Mouse (Mus musculus) MEL (cell line): Measurements from ENCODE around the gene Osm. TPM values are rescaled to one million over a fixed set of nuclear protein-coding genes. Genes with fewer than 3 reads are reported as not detected.

ENCODE experiments used
- DNase-seq: peaks from one replicate; pipeline ENCODE4 v3.0.0; 2011; ENCODE audit warnings: low read depth, low spot score
- H3K27ac ChIP-seq: 2 replicates; pipeline ENCODE4 v1.5.1; 2012; ENCODE audit warnings: low read depth, mild to moderate bottlenecking, control low read depth, low read length, moderate library complexity; ENCODE audit not compliant: control insufficient read depth
- H3K27me3 ChIP-seq, 2 experiments: fragments of 150-350 bp in 1 of 2; sonication (generic) in 1 of 2; 2 replicates each; pipeline ENCODE4 v1.6.1; 2012; ENCODE audit warnings: low read length in 2 of 2, mild to moderate bottlenecking in 2 of 2, improper control_type of control experiment in 1 of 2, moderate library complexity in 1 of 2; ENCODE audit not compliant: insufficient read depth in 2 of 2, control insufficient read depth in 1 of 2
- H3K36me3 ChIP-seq, 2 experiments: 2 replicates each; pipeline ENCODE4 v1.6.1; 2012 to 2014; ENCODE audit warnings: low read length in 2 of 2, improper control_type of control experiment in 1 of 2, inconsistent platforms in 1 of 2, mild to moderate bottlenecking in 1 of 2; ENCODE audit not compliant: insufficient read depth in 2 of 2, control insufficient read depth in 1 of 2
- H3K4me1 ChIP-seq, 2 experiments: fragments of 150-350 bp in 1 of 2; sonication (generic) in 1 of 2; 2 replicates each; pipeline ENCODE4 v1.6.1; 2012; ENCODE audit warnings: low read length in 2 of 2, improper control_type of control experiment in 1 of 2, mild to moderate bottlenecking in 1 of 2; ENCODE audit not compliant: insufficient read depth in 2 of 2, control insufficient read depth in 1 of 2
- H3K4me3 ChIP-seq, 2 experiments: fragments of 150-350 bp in 1 of 2; sonication (generic) in 1 of 2; 2 replicates each; pipeline ENCODE4 v1.5.1; 2012; ENCODE audit warnings: low read depth in 2 of 2, low read length in 2 of 2, mild to moderate bottlenecking in 2 of 2, moderate library complexity in 2 of 2, control low read depth in 1 of 2, improper control_type of control experiment in 1 of 2; ENCODE audit not compliant: control insufficient read depth in 1 of 2, insufficient read depth in 1 of 2
- H3K79me2 ChIP-seq: 2 replicates; pipeline ENCODE4 v1.6.1; 2012; ENCODE audit warnings: mild to moderate bottlenecking, low read length, moderate library complexity; ENCODE audit not compliant: control insufficient read depth, poor library complexity, insufficient read depth
- H3K9ac ChIP-seq: 2 replicates; pipeline ENCODE4 v1.6.1; 2012; ENCODE audit warnings: low read depth, mild to moderate bottlenecking, control low read depth, low read length, moderate library complexity; ENCODE audit not compliant: control insufficient read depth, poor library complexity, severe bottlenecking
- H3K9me3 ChIP-seq: fragments of 150-350 bp; sonication (generic); replicated peaks from 2 replicates; pipeline ENCODE4 v1.6.1; 2012; ENCODE audit warnings: mild to moderate bottlenecking, low read length, improper control_type of control experiment, moderate library complexity; ENCODE audit not compliant: insufficient read depth
- BHLHE40 ChIP-seq: IDR thresholded peaks from 2 replicates; pipeline ENCODE4 v1.6.1; 2012; ENCODE audit warnings: low read depth, mild to moderate bottlenecking, inconsistent platforms, low read length, improper control_type of control experiment, borderline replicate concordance
- CHD1 ChIP-seq: IDR thresholded peaks from 2 replicates; pipeline ENCODE4 v1.6.1; 2012; ENCODE audit warnings: low read depth, mild to moderate bottlenecking, inconsistent platforms, low read length, improper control_type of control experiment
- CHD2 ChIP-seq: IDR thresholded peaks from 2 replicates; pipeline ENCODE4 v1.6.1; 2011; ENCODE audit warnings: low read length, improper control_type of control experiment
- E2F4 ChIP-seq: IDR thresholded peaks from 2 replicates; pipeline ENCODE4 v1.6.1; 2011; ENCODE audit warnings: low read depth, low read length, improper control_type of control experiment, borderline replicate concordance
- GABPA ChIP-seq: IDR thresholded peaks from 2 replicates; pipeline ENCODE4 v1.6.1; 2012; ENCODE audit warnings: low read depth, mild to moderate bottlenecking, inconsistent platforms, low read length, improper control_type of control experiment, moderate library complexity
- JUND ChIP-seq: IDR thresholded peaks from 2 replicates; pipeline ENCODE4 v1.6.1; 2011; ENCODE audit warnings: low read depth, mild to moderate bottlenecking, improper control_type of control experiment, low read length
- MAX ChIP-seq: IDR thresholded peaks from 2 replicates; pipeline ENCODE4 v1.6.1; 2011; ENCODE audit warnings: low read length, improper control_type of control experiment
- MAZ ChIP-seq: IDR thresholded peaks from 2 replicates; pipeline ENCODE4 v1.6.1; 2012; ENCODE audit warnings: low read depth, mild to moderate bottlenecking, inconsistent platforms, low read length, improper control_type of control experiment
- MEF2A ChIP-seq: IDR thresholded peaks from 2 replicates; pipeline ENCODE4 v1.6.1; 2014; ENCODE audit warnings: low read depth, mild to moderate bottlenecking, inconsistent platforms, low read length, improper control_type of control experiment; ENCODE audit not compliant: poor library complexity, insufficient replicate concordance, severe bottlenecking; ENCODE audit errors: extremely low read depth
- MYB ChIP-seq: IDR thresholded peaks from 2 replicates; pipeline ENCODE4 v1.6.1; 2011; ENCODE audit warnings: mild to moderate bottlenecking, low read depth, low read length, improper control_type of control experiment
- NRF1 ChIP-seq: IDR thresholded peaks from 2 replicates; pipeline ENCODE4 v1.6.1; 2014; ENCODE audit warnings: low read depth, mild to moderate bottlenecking, inconsistent platforms, low read length, improper control_type of control experiment, moderate library complexity; ENCODE audit not compliant: poor library complexity, insufficient read depth, severe bottlenecking
- POLR2A ChIP-seq, 2 experiments: IDR thresholded peaks; 2 replicates each; pipeline ENCODE4 v1.6.1; 2011 to 2012; ENCODE audit warnings: low read length in 2 of 2, mild to moderate bottlenecking in 2 of 2, control low read depth in 1 of 2, improper control_type of control experiment in 1 of 2, low read depth in 1 of 2, moderate library complexity in 1 of 2; ENCODE audit not compliant: control insufficient read depth in 1 of 2, insufficient read depth in 1 of 2, poor library complexity in 1 of 2
- POLR2AphosphoS5 ChIP-seq: IDR thresholded peaks from 2 replicates; pipeline ENCODE4 v1.6.1; 2012; ENCODE audit warnings: low read depth, borderline replicate concordance, mild to moderate bottlenecking, inconsistent platforms, low read length, moderate library complexity, mixed read lengths
- RCOR1 ChIP-seq: IDR thresholded peaks from 2 replicates; pipeline ENCODE4 v1.6.1; 2012; ENCODE audit warnings: low read depth, mild to moderate bottlenecking, inconsistent platforms, low read length, improper control_type of control experiment
- SIN3A ChIP-seq: IDR thresholded peaks from 2 replicates; pipeline ENCODE4 v1.6.1; 2012; ENCODE audit warnings: low read length, improper control_type of control experiment, inconsistent platforms
- SMC3 ChIP-seq: IDR thresholded peaks from 2 replicates; pipeline ENCODE4 v1.6.1; 2011; ENCODE audit warnings: low read depth, low read length, improper control_type of control experiment
- TAL1 ChIP-seq: IDR thresholded peaks from 2 replicates; pipeline ENCODE4 v1.6.1; 2012; ENCODE audit warnings: mild to moderate bottlenecking, inconsistent platforms, low read length, moderate library complexity, mixed read lengths
- TCF12 ChIP-seq: IDR thresholded peaks from 2 replicates; pipeline ENCODE4 v1.6.1; 2014; ENCODE audit warnings: low read depth, mild to moderate bottlenecking, inconsistent platforms, low read length, improper control_type of control experiment, moderate library complexity
- UBTF ChIP-seq: IDR thresholded peaks from 2 replicates; pipeline ENCODE4 v1.6.1; 2012; ENCODE audit warnings: low read depth, mild to moderate bottlenecking, inconsistent platforms, low read length, improper control_type of control experiment, moderate library complexity, borderline replicate concordance; ENCODE audit not compliant: insufficient read depth
- USF1 ChIP-seq: IDR thresholded peaks from 2 replicates; pipeline ENCODE4 v1.6.1; 2014; ENCODE audit warnings: low read depth, mild to moderate bottlenecking, inconsistent platforms, low read length, improper control_type of control experiment, moderate library complexity
- USF2 ChIP-seq, 2 experiments: IDR thresholded peaks; 2 replicates each; pipeline ENCODE4 v1.6.1; 2011 to 2012; ENCODE audit warnings: improper control_type of control experiment in 2 of 2, low read length in 2 of 2, borderline replicate concordance in 1 of 2, inconsistent platforms in 1 of 2, low read depth in 1 of 2, mild to moderate bottlenecking in 1 of 2; ENCODE audit not compliant: insufficient read depth in 1 of 2
- ZC3H11A ChIP-seq: IDR thresholded peaks from 2 replicates; pipeline ENCODE4 v1.6.1; 2012; ENCODE audit warnings: low read depth, mild to moderate bottlenecking, inconsistent platforms, low read length, improper control_type of control experiment
- ZMIZ1 ChIP-seq: IDR thresholded peaks from 2 replicates; pipeline ENCODE4 v1.6.1; 2012; ENCODE audit warnings: low read depth, mild to moderate bottlenecking, inconsistent platforms, low read length, improper control_type of control experiment, moderate library complexity
- polyA plus RNA-seq, 2 experiments: library from polyadenylated mRNA; stranded (reverse) in 1 of 2; unstranded in 1 of 2; fragments of >175 nt in 1 of 2; fragments of >200 nt in 1 of 2; gene quantifications; 2 replicates each; pipeline versions ENCODE4 v1.2.1 to v1.2.4; 2012; ENCODE audit warnings: low replicate concordance in 2 of 2, low read depth in 1 of 2; ENCODE audit not compliant: insufficient read length in 2 of 2, insufficient read depth in 1 of 2, missing spikeins in 1 of 2
- total RNA-seq: library from RNA; depleted of rRNA; stranded (reverse); fragments of 300-350 nt; gene quantifications from 2 replicates; pipeline ENCODE4 v1.2.3, GENCODE M21; 2012

The Osm gene
- total and polyA plus RNA-seq, 3 experiments: 10.6 to 15.4 TPM; not detected in 1

- H3K79me2 ChIP-seq: no peaks in the 10 kb centered on the region
- H3K9ac ChIP-seq: no peak overlapping the region
- H3K9me3 ChIP-seq: no peaks in the 10 kb centered on the region
- peak overlapping the region in 1 of 2 experiments; percentile 59; a peak in 2 of 4 replicates for H3K4me3 ChIP-seq
- peaks cover 0 to 17% of the 10 kb centered on the region in 2 experiments; a peak in 2 of 4 replicates for H3K4me1 ChIP-seq
- TF ChIP-seq USF2 (IDR thresholded peaks at IDR 0.05; ENCODE audit: borderline replicate concordance in 1 of 2, insufficient read depth in 1 of 2, low read depth in 1 of 2, low read length in 2 of 2) (no peak), SMC3 (no peak), ZMIZ1 (no peak), MEF2A (no peak), MAX (no peak), MYB (no peak), USF1 (no peak), RCOR1 (no peak), POLR2A (IDR thresholded peaks at IDR 0.05; ENCODE audit: control insufficient read depth in 1 of 2, insufficient read depth in 1 of 2, low read depth in 1 of 2, low read length in 2 of 2, poor library complexity in 1 of 2) (no peak), GABPA (no peak), BHLHE40 (no peak), ZC3H11A (no peak), NRF1 (no peak), E2F4 (no peak), JUND (no peak), CHD1 (no peak), UBTF (no peak)
- no peak for DNase-seq
- no peaks in the 10 kb centered on the region for H3K36me3 ChIP-seq
- peaks cover 4% of the 10 kb centered on the region in 2 experiments; a peak in 3 of 4 replicates for H3K27me3 ChIP-seq
- H3K27ac ChIP-seq: no peak overlapping the region
Observed at GRCm38 (mm10) chr11:4267202-4267578, 31.0 kb downstream of the Osm start.

- H3K9me3 ChIP-seq: no peaks in the 10 kb centered on the region
- H3K4me1 ChIP-seq: peaks cover 0 to 14% of the 10 kb centered on the region in 2 experiments; a peak in 2 of 4 replicates
- H3K36me3 ChIP-seq: no peaks in the 10 kb centered on the region
- DNase-seq: no peak
- no peaks in the 10 kb centered on the region for H3K79me2 ChIP-seq
- no peak overlapping the region for H3K9ac ChIP-seq
- peaks cover 4% of the 10 kb centered on the region in 2 experiments; a peak in 3 of 4 replicates for H3K27me3 ChIP-seq
- H3K27ac ChIP-seq: no peak overlapping the region
- no peak for TF ChIP-seq MAZ
- no peak for TF ChIP-seq CHD2
- TF ChIP-seq E2F4: no peak
- no peak for TF ChIP-seq USF2 (IDR thresholded peaks at IDR 0.05; ENCODE audit: borderline replicate concordance in 1 of 2, insufficient read depth in 1 of 2, low read depth in 1 of 2, low read length in 2 of 2)
- no peak for TF ChIP-seq SIN3A
- TF ChIP-seq POLR2AphosphoS5: no peak
- TF ChIP-seq USF1: no peak
- TF ChIP-seq TCF12: no peak
- no peak for TF ChIP-seq TAL1
- TF ChIP-seq UBTF: no peak
- TF ChIP-seq SMC3: no peak
- H3K4me3 ChIP-seq: no peak overlapping the region
Observed at GRCm38 (mm10) chr11:4268500-4268899, 32.3 kb downstream of the Osm start.
